Mouse (Mus musculus): ENCODE results near the gene Strn.
A peak's percentile ranks its signal among the peaks of the same experiment; 100 is the strongest.

Strn gene

GRCm38 (mm10) chr17:78737096-78737495 is at the start of gene Strn:
Strn (minus strand) TSS chr17:78737196.
- DNase-seq, result no peak

- DNase-seq, result no peak
Measured at GRCm38 (mm10) chr17:78778765-78779164, 41.8 kb upstream of the Strn start.

- no peak for DNase-seq
Measured at GRCm38 (mm10) chr17:78772317-78772716, 35.3 kb upstream of the Strn start.

- no peak for DNase-seq
Measured at GRCm38 (mm10) chr17:78770932-78771331, 33.9 kb upstream of the Strn start.

GRCm38 (mm10) chr17:78769341-78769740 is 32.3 kb upstream of the Strn start:
- DNase-seq, result no peak

- no peak for DNase-seq
Measured at GRCm38 (mm10) chr17:78768937-78769336, 31.9 kb upstream of the Strn start.

GRCm38 (mm10) chr17:78767546-78767945 is 30.6 kb upstream of the Strn start:
- DNase-seq, result no peak

GRCm38 (mm10) chr17:78766084-78766483 is 29.1 kb upstream of the Strn start:
- no peak for DNase-seq

GRCm38 (mm10) chr17:78763272-78763671 is 26.3 kb upstream of the Strn start:
- no peak for DNase-seq

- DNase-seq, result no peak
Measured at GRCm38 (mm10) chr17:78752938-78753655, 16.1 kb upstream of the Strn start.

GRCm38 (mm10) chr17:78752064-78752463 is 15.1 kb upstream of the Strn start:
- DNase-seq, result no peak

- no peak for DNase-seq
Measured at GRCm38 (mm10) chr17:78748440-78748839, 11.4 kb upstream of the Strn start.

GRCm38 (mm10) chr17:78738416-78738815 is 1.4 kb upstream of the Strn start:
- DNase-seq, result no peak

GRCm38 (mm10) chr17:78737771-78738170 is 775 bp upstream of the Strn start:
- DNase-seq, result no peak

- peak; percentile 99 for DNase-seq
Measured at GRCm38 (mm10) chr17:78736473-78736988, 465 bp downstream of the Strn start.

GRCm38 (mm10) chr17:78735731-78736472 is 1.1 kb downstream of the Strn start:
- DNase-seq, result no peak

- DNase-seq, result no peak
Measured at GRCm38 (mm10) chr17:78734806-78735205, 2.2 kb downstream of the Strn start.

- DNase-seq, result no peak
Measured at GRCm38 (mm10) chr17:78732056-78732455, 4.9 kb downstream of the Strn start.

GRCm38 (mm10) chr17:78726746-78727449 is 10.1 kb downstream of the Strn start:
- DNase-seq, result peak; percentile 19

- no peak for DNase-seq
Measured at GRCm38 (mm10) chr17:78724461-78725055, 12.4 kb downstream of the Strn start.

- no peak for DNase-seq
Measured at GRCm38 (mm10) chr17:78721690-78722089, 15.3 kb downstream of the Strn start.

GRCm38 (mm10) chr17:78719086-78719485 is 17.9 kb downstream of the Strn start:
- no peak for DNase-seq

GRCm38 (mm10) chr17:78710258-78710657 is 26.7 kb downstream of the Strn start:
- no peak for DNase-seq
